Mouse (Mus musculus) liver, embryonic 14.5 days (tissue): ENCODE results near the gene Thsd4. TPM values are rescaled to one million over a fixed set of nuclear protein-coding genes. Genes with fewer than 3 reads are reported as not detected.

Experiments
- ATAC-seq: fragments of 200-750 bp; cut with Nextera tagmentation; 2 replicates; pipeline ENCODE4 v1.8.0; 2017; ENCODE audit warnings: moderate number of reproducible peaks, mild to moderate bottlenecking, moderate library complexity; ENCODE audit not compliant: insufficient read depth
- DNase-seq, 3 experiments: peaks; one replicate each; pipeline ENCODE4 v3.0.0-alpha.2; 2012 to 2013; ENCODE audit warnings: low read depth in 3 of 3, low spot score in 3 of 3
- H3K27ac ChIP-seq: fragments of 300-500 bp; sonication (generic); 2 replicates; pipeline ENCODE4 v1.5.1; 2014; ENCODE audit warnings: moderate library complexity, mild to moderate bottlenecking, control low read depth, inconsistent platforms
- H3K27me3 ChIP-seq: fragments of 300-500 bp; sonication (generic); 2 replicates; pipeline ENCODE4 v1.6.1; 2014; ENCODE audit warnings: mild to moderate bottlenecking, low read length, moderate library complexity; ENCODE audit not compliant: control insufficient read depth, insufficient read depth
- H3K36me3 ChIP-seq: fragments of 300-500 bp; sonication (generic); replicated peaks from 2 replicates; pipeline ENCODE4 v1.6.1; 2014; ENCODE audit warnings: low read depth; ENCODE audit not compliant: control insufficient read depth, insufficient read depth
- H3K4me1 ChIP-seq, 2 experiments: fragments of 200-500 bp in 1 of 2; fragments of 300-500 bp in 1 of 2; sonication (generic) in 1 of 2; replicated peaks; 2 replicates each; pipeline ENCODE4 v1.6.1; 2012 to 2014; ENCODE audit warnings: antibody characterized with exemption in 1 of 2, inconsistent platforms in 1 of 2, low read length in 1 of 2; ENCODE audit not compliant: control insufficient read depth in 2 of 2, insufficient read depth in 2 of 2
- H3K4me2 ChIP-seq: fragments of 300-500 bp; sonication (generic); 2 replicates; pipeline ENCODE4 v1.6.1; 2014; ENCODE audit warnings: low read depth, mild to moderate bottlenecking, control low read depth, moderate library complexity
- H3K4me3 ChIP-seq, 2 experiments: fragments of 200-500 bp in 1 of 2; fragments of 300-500 bp in 1 of 2; sonication (generic) in 1 of 2; 2 replicates each; pipeline ENCODE4 v1.5.1; 2012 to 2014; ENCODE audit warnings: low read depth in 2 of 2, low read length in 2 of 2, mild to moderate bottlenecking in 2 of 2, control low read depth in 1 of 2, inconsistent platforms in 1 of 2, moderate library complexity in 1 of 2; ENCODE audit not compliant: insufficient read depth in 1 of 2
- H3K9ac ChIP-seq: fragments of 300-500 bp; sonication (generic); replicated peaks from 2 replicates; pipeline ENCODE4 v1.6.1; 2014; ENCODE audit warnings: mild to moderate bottlenecking, control low read depth, moderate library complexity
- H3K9me3 ChIP-seq: fragments of 300-500 bp; sonication (generic); 2 replicates; pipeline ENCODE4 v1.6.1; 2016; ENCODE audit warnings: low read length, mixed read lengths; ENCODE audit not compliant: control insufficient read depth
- CTCF ChIP-seq: IDR thresholded peaks from 2 replicates; pipeline ENCODE4 v1.5.1; 2016; ENCODE audit warnings: antibody characterized with exemption, low read depth, control low read depth
- EP300 ChIP-seq: IDR thresholded peaks from 2 replicates; pipeline ENCODE4 v1.6.1; 2016; ENCODE audit warnings: antibody characterized with exemption, low read depth
- WGBS: fragments of 180-500 bp; shearing (Covaris S2); extraction: QIAGEN DNeasy Blood & Tissue Kit; methylation state at CpG from one replicate; pipeline ENCODE4 v1.1.7; 2014; ENCODE audit not compliant: insufficient replicate concordance; 5-methylcytosine and 5-hydroxymethylcytosine counted together
- polyA plus RNA-seq, 2 experiments: library from polyadenylated mRNA; depleted of rRNA in 1 of 2; stranded (reverse) in 1 of 2; unstranded in 1 of 2; fragments of >200 nt; fragmentation: Nextera tagmentation in 1 of 2; extraction: Ambion mirVana in 1 of 2; gene quantifications; 2 replicates each; pipeline versions ENCODE4 v1.2.1 to v1.2.3; 2012 to 2014

Gene Thsd4
- polyA plus RNA-seq, 2 experiments: 0.43 to 0.48 TPM

GRCm38 (mm10) chr9:60226679-60227078 lies 295.2 kb downstream of the Thsd4 start:
- 76% methylated on average over 4 of the region's 4 CpGs for WGBS
- Histone ChIP-seq H3K9me3 (no peaks in the 10 kb centered on the region), H3K4me1 (no peaks in the 10 kb centered on the region), H3K9ac (no peak overlapping the region), H3K27ac (no peak overlapping the region), H3K36me3 (no peaks in the 10 kb centered on the region), H3K27me3 (no peaks in the 10 kb centered on the region), H3K4me2 (no peak overlapping the region), H3K4me3 (no peak overlapping the region)
- TF ChIP-seq EP300: no peak
- TF ChIP-seq CTCF: no peak
- DNase-seq (no peak), ATAC-seq (no peak)

GRCm38 (mm10) chr9:60226155-60226554 lies 295.7 kb downstream of the Thsd4 start:
- H3K27ac ChIP-seq: no peak overlapping the region
- H3K27me3 ChIP-seq: no peaks in the 10 kb centered on the region
- H3K9ac ChIP-seq: no peak overlapping the region
- no peaks in the 10 kb centered on the region for H3K36me3 ChIP-seq
- ATAC-seq: no peak
- H3K4me1 ChIP-seq: no peaks in the 10 kb centered on the region
- no peaks in the 10 kb centered on the region for H3K9me3 ChIP-seq
- WGBS: 77% methylated on average over 14 of the region's 14 CpGs
- DNase-seq: no peak
- H3K4me2 ChIP-seq: no peak overlapping the region
- TF ChIP-seq CTCF (no peak), EP300 (no peak)
- H3K4me3 ChIP-seq: no peak overlapping the region

DNA sequence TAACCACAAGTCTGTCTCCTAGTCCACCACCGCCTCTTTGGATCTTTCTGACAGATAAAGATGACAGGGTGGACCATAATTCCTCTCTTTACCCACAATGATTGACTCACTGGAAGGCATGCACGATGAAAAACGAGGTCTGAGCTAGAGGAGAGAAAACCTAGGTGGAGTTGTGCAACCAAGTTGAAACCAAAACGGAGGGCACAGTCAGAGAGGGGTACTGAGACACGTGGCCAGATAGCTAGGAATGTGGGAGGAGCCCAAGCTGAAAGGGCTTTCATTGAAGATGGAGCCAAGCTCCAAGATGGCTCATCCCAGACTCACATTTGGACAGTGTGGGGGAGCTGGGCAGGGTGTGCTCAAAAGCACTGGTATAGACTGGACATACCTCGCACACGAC lies 296.4 kb downstream of the Thsd4 start:
- no peaks in the 10 kb centered on the region for H3K4me1 ChIP-seq
- DNase-seq (no peak), ATAC-seq (no peak)
- no peaks in the 10 kb centered on the region for H3K9me3 ChIP-seq
- no peak overlapping the region for H3K27ac ChIP-seq
- WGBS: 32% methylated on average over 7 of the region's 7 CpGs
- no peak overlapping the region for H3K9ac ChIP-seq
- H3K4me2 ChIP-seq: no peak overlapping the region
- no peaks in the 10 kb centered on the region for H3K36me3 ChIP-seq
- no peaks in the 10 kb centered on the region for H3K27me3 ChIP-seq
- no peak overlapping the region for H3K4me3 ChIP-seq
- TF ChIP-seq EP300 (no peak), CTCF (no peak)

DNA sequence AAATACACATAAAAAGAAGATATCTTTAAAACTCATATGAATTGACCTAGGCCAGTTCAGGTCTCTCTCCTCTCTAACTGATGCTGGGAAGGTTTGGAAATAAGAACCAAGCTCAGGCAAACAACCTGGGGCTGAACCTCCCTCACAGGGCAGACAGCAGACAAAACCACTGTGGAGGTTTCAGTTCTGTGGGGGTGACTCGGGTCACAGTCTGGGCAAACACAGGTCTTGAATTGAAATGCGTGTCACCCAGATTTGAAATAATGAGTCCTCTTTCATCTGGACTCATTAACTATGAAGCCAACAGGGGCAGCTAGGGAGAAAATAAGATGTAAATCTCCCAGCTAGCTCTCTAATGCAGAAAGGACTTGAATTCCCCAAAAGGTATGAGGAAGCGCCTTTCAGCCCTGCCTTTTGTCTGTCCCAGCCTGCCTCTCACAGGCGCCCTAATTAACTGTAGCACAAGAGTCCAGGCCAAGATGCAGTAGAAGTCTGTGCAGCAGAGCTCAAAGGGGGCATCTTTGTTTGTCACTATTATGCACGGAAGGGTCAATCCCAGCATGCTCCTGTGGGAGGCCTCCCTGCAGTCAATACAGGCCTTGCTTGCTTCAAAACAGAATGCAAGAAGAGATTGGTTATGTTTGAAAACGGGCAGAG lies 297.7 kb downstream of the Thsd4 start:
- WGBS: 53% methylated on average over 6 of the region's 6 CpGs

DNA sequence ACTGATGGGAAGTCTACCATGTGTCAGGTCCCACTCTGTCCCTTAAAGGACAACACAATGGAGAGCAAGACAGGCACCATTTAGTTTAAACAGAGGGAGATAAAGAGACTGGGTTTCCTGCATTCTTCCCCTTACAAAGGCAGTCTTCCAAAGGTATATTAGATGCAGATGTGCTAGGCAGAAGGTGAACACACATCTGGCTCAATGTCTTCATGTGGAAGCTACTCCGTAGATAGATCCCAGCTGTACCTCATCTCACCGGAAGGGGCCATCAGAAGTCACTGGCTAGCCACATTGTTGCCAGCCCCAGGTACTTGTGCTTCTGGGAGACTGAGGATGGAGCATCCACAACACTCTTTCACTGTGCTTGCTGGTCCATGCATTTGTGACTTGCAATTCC lies 301.4 kb downstream of the Thsd4 start:
- H3K4me2 ChIP-seq: no peak overlapping the region
- no peak overlapping the region for H3K9ac ChIP-seq
- H3K27ac ChIP-seq: no peak overlapping the region
- TF ChIP-seq CTCF (no peak), EP300 (no peak)
- H3K4me3 ChIP-seq: no peak overlapping the region
- no peaks in the 10 kb centered on the region for H3K36me3 ChIP-seq
- WGBS: 82% methylated on average over 2 of the region's 2 CpGs
- no peaks in the 10 kb centered on the region for H3K9me3 ChIP-seq
- no peaks in the 10 kb centered on the region for H3K4me1 ChIP-seq
- no peaks in the 10 kb centered on the region for H3K27me3 ChIP-seq
- ATAC-seq (no peak), DNase-seq (no peak)

More for the DNA sequence above, 297.7 kb downstream of the Thsd4 start:
- H3K36me3 ChIP-seq: no peaks in the 10 kb centered on the region
- ATAC-seq: no peak
- no peak overlapping the region for H3K4me3 ChIP-seq
- TF ChIP-seq EP300 (no peak), CTCF (no peak)
- H3K4me1 ChIP-seq: no peaks in the 10 kb centered on the region
- H3K9me3 ChIP-seq: no peaks in the 10 kb centered on the region
- no peaks in the 10 kb centered on the region for H3K27me3 ChIP-seq
- H3K9ac ChIP-seq: no peak overlapping the region
- no peak overlapping the region for H3K4me2 ChIP-seq
- no peak for DNase-seq
- H3K27ac ChIP-seq: no peak overlapping the region
